Mouse (Mus musculus) myocyte (in vitro differentiated cells): ENCODE data around the gene Rab3il1.

Experiments
- CEBPB ChIP-seq: IDR thresholded peaks from 2 replicates; pipeline ENCODE4 v1.6.1; 2011; ENCODE audit warnings: mild to moderate bottlenecking, moderate library complexity; ENCODE audit not compliant: poor library complexity, insufficient read depth, severe bottlenecking
- E2F4 ChIP-seq: IDR thresholded peaks from one replicate; pipeline ENCODE4 v1.6.1; 2011; ENCODE audit warnings: mild to moderate bottlenecking, control low read depth, moderate library complexity; ENCODE audit not compliant: insufficient read depth
- MAX ChIP-seq: IDR thresholded peaks from one replicate; pipeline ENCODE4 v1.6.1; 2011; ENCODE audit warnings: low read depth, mild to moderate bottlenecking, control low read depth
- MYOD1 ChIP-seq, 3 experiments: IDR thresholded peaks; one replicate each; pipeline ENCODE4 v1.6.1; 2011; ENCODE audit warnings: control low read depth in 2 of 3, low read depth in 2 of 3, mild to moderate bottlenecking in 2 of 3, moderate library complexity in 1 of 3; ENCODE audit not compliant: insufficient read length in 2 of 3, control insufficient read depth in 1 of 3
- MYOG ChIP-seq, 3 experiments: IDR thresholded peaks; one replicate each; pipeline ENCODE4 v1.6.1; 2011; ENCODE audit warnings: control low read depth in 2 of 3, low read depth in 2 of 3, mild to moderate bottlenecking in 2 of 3; ENCODE audit not compliant: insufficient read length in 2 of 3, control insufficient read depth in 1 of 3, insufficient read depth in 1 of 3
- POLR2A ChIP-seq: IDR thresholded peaks from one replicate; pipeline ENCODE4 v1.6.1; 2011; ENCODE audit warnings: low read depth, mild to moderate bottlenecking, control low read depth, moderate library complexity; ENCODE audit not compliant: insufficient read length
- POLR2AphosphoS2 ChIP-seq: IDR thresholded peaks from one replicate; pipeline ENCODE4 v1.6.1; 2011; ENCODE audit warnings: low read depth, control low read depth; ENCODE audit not compliant: insufficient read length
- SRF ChIP-seq: IDR thresholded peaks from one replicate; pipeline ENCODE4 v1.6.1; 2011; ENCODE audit warnings: low read depth; ENCODE audit not compliant: control insufficient read depth, insufficient read length
- TCF12 ChIP-seq: IDR thresholded peaks from one replicate; pipeline ENCODE4 v1.6.1; 2011; ENCODE audit warnings: mild to moderate bottlenecking, control low read depth; ENCODE audit not compliant: poor library complexity, insufficient read depth, severe bottlenecking
- TCF3 ChIP-seq: IDR thresholded peaks from one replicate; pipeline ENCODE4 v1.6.1; 2011; ENCODE audit warnings: low read depth, control low read depth; ENCODE audit not compliant: insufficient read length
- USF1 ChIP-seq: IDR thresholded peaks from one replicate; pipeline ENCODE4 v1.6.1; 2011; ENCODE audit warnings: low read depth, mild to moderate bottlenecking, control low read depth, moderate library complexity

DNA sequence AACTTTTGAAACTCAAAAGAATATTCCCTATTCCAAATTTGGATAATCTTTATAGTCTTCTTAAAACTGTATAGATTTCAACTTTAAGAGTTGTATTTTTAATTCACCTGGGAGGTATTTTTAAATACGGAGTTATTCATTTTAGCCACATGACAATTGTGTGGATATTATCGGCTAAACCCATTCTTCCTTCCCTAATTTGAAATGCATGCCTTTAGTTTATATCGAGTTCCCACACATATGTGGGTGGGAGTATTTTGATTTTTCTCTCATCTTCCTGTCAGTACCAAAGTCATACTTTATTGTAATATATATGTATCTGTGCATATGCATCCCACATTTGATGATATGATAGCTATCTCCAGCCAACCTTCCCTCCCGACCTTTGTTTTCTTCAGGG is 21.2 kb upstream of the Rab3il1 start, which contains the start of gene Fth1:
- TF ChIP-seq POLR2A (no peak), USF1 (no peak), TCF3 (no peak), POLR2AphosphoS2 (no peak), TCF12 (no peak), E2F4 (no peak), MYOG (IDR thresholded peaks at IDR 0.05; ENCODE audit: control insufficient read depth in 1 of 3, insufficient read depth in 1 of 3, insufficient read length in 2 of 3, low read depth in 2 of 3) (no peak), MAX (no peak), SRF (no peak), MYOD1 (IDR thresholded peaks at IDR 0.05; ENCODE audit: control insufficient read depth in 1 of 3, insufficient read length in 2 of 3, low read depth in 2 of 3) (no peak), CEBPB (no peak)
